Mouse (Mus musculus) liver (tissue): ENCODE results near the gene Baz1b.

ENCODE experiments used
- DNase-seq: peaks from one replicate; pipeline ENCODE4 v3.0.0-alpha.2; 2020; ENCODE audit warnings: mixed read lengths

Baz1b gene

GRCm38 (mm10) chr5:135186621-135187348, at the start of gene Baz1b:
Baz1b (plus strand) TSS chr5:135187264.
- DNase-seq, result peak; percentile 99

GRCm38 (mm10) chr5:135139881-135140280, 47.2 kb upstream of the Baz1b start:
- no peak for DNase-seq

GRCm38 (mm10) chr5:135144469-135144868, 42.6 kb upstream of the Baz1b start:
- no peak for DNase-seq

- DNase-seq, result no peak
Observed at GRCm38 (mm10) chr5:135145532-135145931, 41.5 kb upstream of the Baz1b start.

GRCm38 (mm10) chr5:135145955-135146354, 41.1 kb upstream of the Baz1b start:
- no peak for DNase-seq

- no peak for DNase-seq
Observed at GRCm38 (mm10) chr5:135148715-135149052, 38.4 kb upstream of the Baz1b start.

- peak; percentile 100 for DNase-seq
Observed at GRCm38 (mm10) chr5:135149053-135149819, 37.8 kb upstream of the Baz1b start, which contains the start of gene Tbl2. Tbl2 (plus strand) TSS chr5:135149657.

GRCm38 (mm10) chr5:135149820-135150178, 37.3 kb upstream of the Baz1b start:
- no peak for DNase-seq

- DNase-seq, result no peak
Observed at GRCm38 (mm10) chr5:135156496-135156895, 30.6 kb upstream of the Baz1b start.

- no peak for DNase-seq
Observed at GRCm38 (mm10) chr5:135161221-135161620, 25.8 kb upstream of the Baz1b start.

GRCm38 (mm10) chr5:135161650-135162049, 25.4 kb upstream of the Baz1b start:
- DNase-seq, result no peak

- DNase-seq, result no peak
Observed at GRCm38 (mm10) chr5:135162361-135162760, 24.7 kb upstream of the Baz1b start.

GRCm38 (mm10) chr5:135162821-135163220, 24.2 kb upstream of the Baz1b start:
- no peak for DNase-seq

- DNase-seq, result no peak
Observed at GRCm38 (mm10) chr5:135166909-135167308, 20.2 kb upstream of the Baz1b start.

- DNase-seq, result no peak
Observed at GRCm38 (mm10) chr5:135167469-135167868, 19.6 kb upstream of the Baz1b start.

- DNase-seq, result peak; percentile 98
Observed at GRCm38 (mm10) chr5:135168063-135169062, 18.7 kb upstream of the Baz1b start, which contains the start of gene Bcl7b. Bcl7b (plus strand) TSS chr5:135168283.

GRCm38 (mm10) chr5:135169479-135169878, 17.6 kb upstream of the Baz1b start:
- no peak for DNase-seq

GRCm38 (mm10) chr5:135171688-135172220, 15.3 kb upstream of the Baz1b start:
- no peak for DNase-seq

GRCm38 (mm10) chr5:135172986-135173385, 14.1 kb upstream of the Baz1b start:
- DNase-seq, result no peak

GRCm38 (mm10) chr5:135175086-135175485, 12.0 kb upstream of the Baz1b start:
- DNase-seq, result no peak

- no peak for DNase-seq
Observed at GRCm38 (mm10) chr5:135178523-135178922, 8.5 kb upstream of the Baz1b start.

GRCm38 (mm10) chr5:135178996-135179395, 8.1 kb upstream of the Baz1b start:
- DNase-seq, result no peak

- DNase-seq, result no peak
Observed at GRCm38 (mm10) chr5:135179616-135180015, 7.4 kb upstream of the Baz1b start.
